Mouse (Mus musculus) urinary bladder, postnatal 25 days (tissue): ENCODE data around the gene Panx2.

Source experiments
- DNase-seq: peaks from one replicate; pipeline ENCODE4 v3.0.0; 2022; ENCODE audit warnings: low spot score

Gene Panx2

DNA sequence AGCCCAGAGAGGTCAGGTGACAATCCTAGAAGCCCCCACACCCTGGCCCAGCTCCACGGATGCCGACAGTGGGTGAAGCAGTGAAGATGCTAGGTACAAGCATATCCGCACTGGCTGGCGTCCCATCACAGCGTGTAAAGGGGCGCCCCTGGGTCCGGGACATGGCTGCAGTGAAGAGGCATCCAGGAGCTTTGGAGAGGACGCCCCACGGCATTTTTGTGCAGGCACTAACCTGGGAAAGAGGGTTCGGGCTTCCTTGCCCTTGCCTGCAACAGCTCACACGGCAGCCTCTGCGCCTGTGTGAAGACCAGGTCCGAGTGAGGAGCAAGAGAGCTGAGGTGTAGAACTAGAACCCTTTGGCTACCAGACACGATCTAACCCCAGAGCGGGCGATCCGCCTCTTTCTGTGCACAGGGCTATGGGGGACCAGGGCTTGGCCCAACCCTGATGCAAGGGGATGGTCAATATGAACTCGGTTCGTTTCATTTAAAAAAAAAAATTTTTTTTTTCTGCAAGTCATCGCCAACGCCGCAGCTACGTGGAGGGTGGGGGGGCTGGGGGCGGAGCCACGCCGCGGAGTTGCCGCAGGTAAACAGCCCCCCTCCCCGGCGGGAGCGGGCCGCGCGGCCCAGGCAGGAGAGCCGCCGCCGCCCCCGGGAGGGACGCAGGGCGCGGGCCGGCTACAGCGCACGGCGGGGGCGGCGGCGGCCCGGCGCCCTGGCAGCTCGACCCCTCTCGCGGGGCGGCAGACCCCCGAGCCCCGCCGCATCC is at the start of gene Panx2:
TSS of gene Panx2 (plus strand) at position 574 of the 771 bp plus-strand sequence.
- no peak for DNase-seq

DNA sequence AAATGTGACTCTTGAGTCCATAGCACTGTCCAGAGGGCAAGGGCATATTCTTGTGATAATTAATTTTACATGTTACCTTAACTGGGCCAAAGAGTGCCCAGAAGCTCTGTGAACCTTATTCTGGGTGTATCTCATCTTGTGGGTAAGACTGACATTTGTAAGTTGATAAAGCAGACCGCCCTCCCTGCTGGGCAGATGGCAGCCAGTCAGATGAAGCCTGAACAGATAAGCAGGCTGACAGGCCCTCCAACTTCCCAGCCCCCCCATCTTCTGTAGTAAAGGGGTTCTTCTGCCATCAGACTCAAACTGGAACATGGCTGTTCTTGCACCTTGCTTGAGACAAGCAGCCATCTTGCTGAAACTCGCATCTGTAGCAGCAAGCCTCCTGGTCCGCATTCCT is 42.8 kb upstream of the Panx2 start:
- DNase-seq: no peak

DNA sequence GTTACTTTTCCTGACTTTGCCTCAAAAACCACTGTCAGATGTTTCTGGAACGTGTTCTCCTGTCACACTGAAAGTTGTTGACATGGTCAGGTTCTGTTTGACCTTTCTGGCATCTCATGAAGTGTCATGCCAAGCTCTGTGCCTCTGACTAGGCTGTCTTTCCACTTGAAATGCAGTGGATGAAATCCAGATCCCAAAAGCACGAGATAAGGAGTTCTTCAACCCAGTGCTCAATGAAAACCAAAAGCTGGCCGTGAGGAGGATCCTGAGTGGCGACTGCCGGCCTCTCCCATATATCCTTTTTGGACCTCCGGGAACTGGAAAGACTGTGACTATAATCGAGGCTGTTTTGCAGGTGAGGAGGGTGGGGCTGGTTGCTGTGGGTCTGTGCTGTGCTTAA is 39.4 kb upstream of the Panx2 start:
- DNase-seq: no peak

DNA sequence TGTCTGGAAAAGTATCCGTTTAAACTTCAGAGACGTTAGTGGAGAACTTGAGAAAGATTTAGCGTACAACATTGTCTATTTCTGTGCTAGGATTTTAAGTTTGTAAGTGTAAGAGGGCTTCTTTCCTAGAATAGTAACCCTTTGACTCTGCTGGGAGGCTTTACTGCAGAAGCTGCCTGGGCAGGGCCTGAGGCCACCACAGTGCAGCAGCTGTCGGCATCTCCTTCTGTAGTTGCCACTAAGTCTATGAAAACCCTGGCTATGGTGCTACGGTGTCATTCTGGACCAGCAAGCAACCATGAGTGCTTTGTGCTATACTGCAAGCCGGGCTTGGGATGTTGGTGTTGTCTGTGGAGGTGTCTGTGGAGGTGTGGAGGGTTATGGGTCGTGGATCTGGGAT is 39.0 kb upstream of the Panx2 start:
- no peak for DNase-seq

DNA sequence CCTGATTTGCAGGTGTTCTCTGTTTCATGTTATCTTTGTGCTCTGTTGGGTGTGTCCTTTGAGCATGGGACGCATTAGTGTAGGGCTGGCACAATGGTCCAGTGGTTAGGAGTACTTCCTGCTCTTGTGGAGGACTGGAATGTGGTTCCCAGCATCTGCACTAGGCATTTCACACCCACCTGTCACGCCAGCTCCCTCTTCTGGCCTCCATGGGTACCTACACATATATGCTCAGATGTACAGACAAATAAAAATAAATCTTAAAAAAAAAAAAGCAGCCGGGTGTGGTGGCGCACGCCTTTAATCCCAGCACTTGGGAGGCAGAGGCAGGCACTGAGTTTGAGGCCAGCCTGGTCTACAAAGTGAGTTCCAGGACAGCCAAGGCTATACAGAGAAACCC is 15.2 kb upstream of the Panx2 start:
- DNase-seq: no peak

DNA sequence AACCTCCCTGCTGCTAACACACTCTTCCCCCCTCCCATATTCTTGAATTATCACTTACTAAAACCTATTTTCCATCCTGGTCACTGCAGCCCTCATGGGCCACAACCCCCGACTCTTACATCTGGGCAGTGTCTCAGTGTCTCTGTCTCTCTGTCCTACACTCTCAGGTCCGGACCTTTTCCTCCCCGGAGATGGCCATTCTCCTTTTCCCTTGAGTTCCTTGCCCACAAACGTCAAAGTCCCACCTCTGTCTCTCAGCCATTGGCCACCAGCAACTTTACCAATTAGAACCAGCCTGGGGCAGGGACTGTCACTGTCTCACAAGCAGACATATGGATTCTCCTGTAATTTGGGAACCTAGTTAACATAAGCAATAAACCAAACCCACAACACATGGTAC is 13.2 kb upstream of the Panx2 start:
- no peak for DNase-seq

DNA sequence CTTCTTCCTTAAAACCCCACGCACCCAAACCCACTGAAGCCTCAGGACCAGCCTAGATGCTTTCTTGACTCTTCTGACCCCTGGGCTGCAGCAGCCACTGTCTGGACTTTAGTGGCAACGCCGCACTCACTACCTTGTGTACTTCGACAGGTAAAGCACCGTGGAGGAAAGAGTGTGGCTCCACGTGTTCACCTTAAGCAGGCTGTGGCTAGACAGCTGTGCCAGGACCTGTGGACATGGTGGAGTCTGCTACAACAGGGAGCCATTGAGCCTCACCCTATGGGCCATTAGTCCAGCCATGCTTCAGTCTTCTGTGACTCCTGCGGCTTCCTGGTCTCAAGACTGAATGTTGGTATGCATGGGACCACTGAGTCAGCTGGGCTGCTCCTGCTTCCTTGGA is 4.9 kb upstream of the Panx2 start:
- DNase-seq: no peak

DNA sequence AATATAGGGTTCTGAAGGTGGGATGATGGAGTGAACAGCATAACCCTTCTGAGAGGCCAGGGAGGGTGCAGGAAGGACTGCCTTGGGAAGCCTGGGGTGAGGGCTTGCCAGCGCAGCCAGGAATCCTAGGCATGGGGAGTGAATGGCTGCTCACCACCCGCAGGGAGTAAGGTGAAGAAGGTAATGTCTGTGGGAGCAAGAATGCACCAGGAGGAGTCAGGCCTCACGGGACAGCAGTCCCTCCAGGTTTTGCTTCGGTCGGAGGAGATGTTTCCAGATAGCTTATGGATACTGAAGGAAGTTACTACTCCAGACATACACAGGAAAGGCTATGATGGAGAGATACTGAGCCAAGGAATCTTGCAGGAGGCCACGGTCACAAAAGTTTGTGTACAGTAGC is 798 bp upstream of the Panx2 start:
- no peak for DNase-seq

DNA sequence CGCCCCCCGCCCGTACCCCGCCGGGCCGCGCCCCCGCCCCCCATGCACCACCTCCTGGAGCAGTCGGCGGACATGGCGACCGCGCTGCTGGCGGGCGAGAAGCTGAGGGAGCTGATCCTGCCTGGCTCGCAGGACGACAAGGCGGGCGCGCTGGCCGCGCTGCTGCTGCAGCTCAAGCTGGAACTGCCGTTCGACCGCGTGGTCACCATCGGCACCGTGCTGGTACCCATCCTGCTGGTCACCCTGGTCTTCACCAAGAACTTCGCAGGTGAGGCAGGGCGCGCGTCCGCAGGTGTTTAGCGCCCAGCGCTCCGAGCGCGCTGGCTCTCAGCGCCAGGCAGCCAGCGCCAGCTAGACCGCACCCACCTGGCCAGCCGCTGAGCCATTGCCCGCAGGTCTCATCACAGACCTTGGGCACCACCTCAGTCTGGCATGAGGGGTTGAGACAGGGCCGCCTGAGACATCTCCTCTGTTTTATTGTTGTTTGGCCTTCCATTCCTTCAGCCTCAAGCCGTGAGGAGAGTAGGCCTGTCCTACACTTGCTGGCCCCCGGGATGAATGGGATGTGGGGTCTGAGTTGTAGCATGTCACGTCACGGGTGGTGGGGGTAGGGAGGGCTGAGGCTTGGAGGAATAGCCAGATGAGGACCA is 623 bp downstream of the Panx2 start:
- DNase-seq: no peak

DNA sequence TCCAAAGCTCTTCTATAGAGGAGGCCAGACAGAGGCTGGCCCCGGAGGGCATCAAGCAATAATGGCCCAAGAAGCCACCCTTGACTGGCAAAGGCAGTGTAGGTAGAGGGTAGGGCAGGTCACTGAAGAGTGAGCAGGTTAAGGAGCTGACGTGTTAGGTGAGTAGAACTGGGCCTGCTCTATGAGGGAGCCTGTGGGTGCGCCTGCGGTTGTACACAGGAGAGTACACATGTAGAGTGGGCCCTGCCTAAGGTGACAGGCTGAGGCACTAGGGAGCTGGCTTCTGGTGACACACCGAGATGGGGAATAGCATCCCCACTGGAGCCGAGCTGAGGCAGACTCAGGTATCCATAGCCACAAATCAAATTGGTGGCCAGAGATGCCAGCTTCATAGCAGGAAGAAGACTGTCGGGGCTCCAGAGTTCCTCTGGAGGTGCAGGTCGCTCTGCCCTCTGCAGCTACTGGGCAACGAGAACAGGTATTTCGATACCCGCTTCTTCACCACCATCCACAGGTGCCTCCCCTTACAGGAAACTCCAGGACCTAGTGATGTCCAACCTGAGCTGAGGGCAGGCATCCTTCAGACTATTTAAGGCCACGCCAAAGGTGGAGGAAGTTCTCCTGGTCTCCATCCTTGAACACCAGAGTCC is 1.4 kb downstream of the Panx2 start:
- DNase-seq: no peak

DNA sequence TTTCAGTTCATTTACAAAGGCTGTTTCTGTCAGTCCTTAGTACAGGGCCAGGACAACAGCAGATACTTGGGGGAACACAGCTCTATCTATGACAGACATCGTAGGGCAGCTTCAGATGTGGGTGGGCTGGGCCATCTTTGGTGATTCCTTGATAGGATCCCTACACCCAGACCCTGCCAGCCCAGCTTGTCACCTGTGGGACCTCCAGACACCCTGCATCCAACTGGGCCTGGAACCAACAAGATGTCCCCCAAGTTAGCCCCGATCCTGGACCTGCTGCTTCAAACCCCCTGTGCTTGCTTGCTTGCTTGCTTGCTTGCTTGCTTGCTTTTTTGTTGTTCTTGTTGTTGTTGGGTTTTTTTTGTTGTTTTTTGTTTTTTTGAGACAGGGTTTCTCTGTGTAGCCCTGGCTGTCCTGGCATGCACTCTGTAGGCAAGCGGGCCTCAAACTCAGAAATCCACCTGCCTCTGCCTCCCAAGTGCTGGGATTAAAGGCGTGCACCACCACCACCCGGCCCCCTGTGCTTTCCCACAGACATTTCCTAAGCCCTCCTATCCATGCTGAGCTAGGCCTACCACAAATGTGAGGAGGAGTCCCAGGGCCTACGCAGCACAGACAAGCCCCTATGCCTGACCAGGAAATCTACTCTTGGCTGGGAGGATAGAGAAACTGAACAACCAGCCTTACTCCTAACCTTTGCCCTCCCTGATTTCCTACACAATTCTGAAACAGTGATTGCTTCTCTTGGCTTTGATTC is 2.4 kb downstream of the Panx2 start:
- no peak for DNase-seq

DNA sequence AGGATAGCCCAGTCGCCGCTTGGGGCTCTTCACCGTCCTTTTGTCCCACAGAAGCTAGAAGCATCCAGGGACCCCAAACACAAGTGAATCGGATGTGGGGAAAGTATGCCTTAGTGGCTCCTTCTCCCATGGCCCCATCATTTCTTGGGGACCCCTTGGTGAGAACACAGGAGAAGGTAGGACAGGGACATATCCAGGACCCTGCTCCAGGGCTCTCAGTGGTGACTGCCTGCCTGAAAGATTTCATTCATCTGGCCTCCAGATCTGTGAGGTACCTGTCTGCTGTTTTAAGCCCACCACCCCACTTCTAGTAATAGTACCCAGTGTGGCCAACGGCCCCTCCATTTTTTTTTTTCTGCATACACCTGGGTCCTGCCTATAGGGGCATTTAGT is 3.0 kb downstream of the Panx2 start:
- no peak for DNase-seq

DNA sequence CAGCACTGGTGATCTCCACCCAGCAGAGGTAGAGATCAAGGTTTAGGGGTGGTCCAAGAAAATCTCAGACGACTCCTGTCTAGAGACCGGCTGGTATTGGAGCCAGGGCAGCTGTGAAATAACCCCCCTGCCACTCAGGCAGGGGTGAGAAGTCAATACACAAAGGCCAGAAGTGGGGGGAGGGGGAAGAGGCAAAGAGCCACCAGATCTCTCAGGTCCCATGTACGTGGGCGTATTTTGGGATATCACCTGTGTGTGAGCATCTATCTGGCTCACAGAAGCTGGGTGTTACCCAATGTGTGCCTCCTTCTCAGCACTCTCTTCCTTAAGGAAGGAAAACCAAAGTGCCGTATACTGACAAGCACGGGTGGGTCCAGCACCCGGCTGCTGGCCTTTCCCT is 3.5 kb downstream of the Panx2 start:
- no peak for DNase-seq

DNA sequence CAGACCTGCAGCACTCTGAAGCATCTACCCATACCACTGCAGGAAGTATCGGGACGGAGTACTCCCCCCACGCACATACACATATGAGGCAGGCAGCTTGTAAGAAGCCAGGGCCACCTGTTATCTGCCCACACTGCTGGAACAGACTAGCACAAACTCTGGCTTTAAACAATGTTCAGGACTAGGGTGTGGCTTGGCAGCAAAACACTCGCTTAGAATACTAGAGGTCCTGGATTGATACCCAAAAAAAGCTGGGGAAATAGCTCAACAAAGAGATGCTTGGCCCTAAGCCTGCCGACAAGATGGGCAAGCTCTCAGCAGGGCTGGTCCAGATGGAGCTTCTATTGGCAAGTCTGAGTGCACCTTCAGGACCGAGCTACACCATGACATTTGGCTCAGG is 4.0 kb downstream of the Panx2 start:
- no peak for DNase-seq

DNA sequence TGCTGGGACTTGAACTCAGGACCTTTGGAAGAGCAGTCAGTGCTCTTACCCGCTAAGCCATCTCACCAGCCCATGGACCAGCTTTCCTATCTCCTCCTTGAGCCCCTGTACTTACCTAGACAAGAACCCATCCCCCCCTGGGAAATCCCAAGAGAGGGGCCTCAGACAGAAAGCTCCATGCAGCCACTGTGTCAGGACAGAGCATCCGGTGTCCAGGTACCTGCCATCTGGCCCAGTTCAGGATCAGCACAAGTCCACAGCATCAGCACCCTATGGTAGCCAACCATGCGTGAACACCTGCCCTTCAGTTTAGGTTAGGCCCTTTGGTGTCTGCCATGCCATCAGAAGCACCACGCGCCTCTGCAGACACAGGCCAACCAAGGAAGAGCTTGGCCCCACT is 5.4 kb downstream of the Panx2 start:
- no peak for DNase-seq

DNA sequence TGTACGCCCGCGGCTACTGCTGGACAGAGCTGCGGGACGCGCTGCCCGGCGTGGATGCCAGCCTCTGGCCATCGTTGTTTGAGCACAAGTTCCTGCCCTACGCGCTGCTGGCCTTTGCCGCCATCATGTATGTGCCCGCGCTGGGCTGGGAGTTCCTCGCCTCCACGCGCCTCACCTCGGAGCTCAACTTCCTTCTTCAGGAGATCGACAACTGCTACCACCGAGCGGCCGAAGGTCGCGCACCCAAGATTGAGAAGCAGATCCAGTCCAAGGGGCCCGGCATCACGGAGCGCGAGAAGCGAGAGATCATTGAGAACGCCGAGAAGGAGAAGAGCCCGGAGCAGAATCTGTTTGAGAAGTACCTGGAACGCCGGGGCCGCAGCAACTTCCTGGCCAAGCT is 8.1 kb downstream of the Panx2 start:
- DNase-seq: no peak

DNA sequence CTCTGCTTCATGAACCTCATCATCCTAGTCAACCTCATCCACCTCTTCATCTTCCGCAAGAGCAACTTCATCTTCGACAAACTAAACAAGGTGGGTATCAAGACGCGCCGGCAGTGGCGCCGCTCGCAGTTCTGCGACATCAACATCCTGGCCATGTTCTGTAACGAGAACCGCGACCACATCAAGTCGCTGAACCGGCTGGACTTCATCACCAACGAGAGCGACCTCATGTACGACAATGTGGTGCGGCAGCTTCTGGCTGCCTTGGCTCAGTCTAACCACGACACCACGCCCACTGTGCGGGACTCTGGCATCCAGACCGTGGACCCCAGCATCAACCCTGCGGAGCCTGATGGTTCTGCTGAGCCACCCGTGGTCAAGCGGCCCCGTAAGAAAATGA is 8.7 kb downstream of the Panx2 start:
- DNase-seq: no peak

DNA sequence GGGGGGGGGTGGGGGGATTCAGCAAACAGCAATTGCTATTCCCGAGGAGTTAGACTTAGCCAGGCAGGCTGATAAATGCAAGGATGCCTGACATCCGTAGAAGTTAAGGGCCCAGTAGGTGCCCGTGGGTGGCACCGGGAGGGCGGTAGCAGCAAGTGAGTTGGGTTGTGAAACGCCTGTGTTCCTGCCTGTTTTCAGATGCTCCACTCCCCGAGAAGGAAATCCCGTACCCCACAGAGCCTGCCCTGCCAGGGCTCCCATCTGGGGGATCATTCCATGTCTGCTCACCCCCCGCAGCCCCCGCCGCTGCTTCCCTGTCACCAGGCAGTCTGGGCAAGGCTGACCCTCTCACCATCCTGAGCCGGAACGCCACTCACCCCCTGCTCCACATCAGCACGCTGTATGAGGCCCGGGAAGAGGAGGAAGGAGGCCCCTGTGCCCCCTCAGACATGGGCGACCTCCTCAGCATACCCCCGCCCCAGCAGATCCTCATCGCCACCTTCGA is 9.9 kb downstream of the Panx2 start:
- DNase-seq: no peak

DNA sequence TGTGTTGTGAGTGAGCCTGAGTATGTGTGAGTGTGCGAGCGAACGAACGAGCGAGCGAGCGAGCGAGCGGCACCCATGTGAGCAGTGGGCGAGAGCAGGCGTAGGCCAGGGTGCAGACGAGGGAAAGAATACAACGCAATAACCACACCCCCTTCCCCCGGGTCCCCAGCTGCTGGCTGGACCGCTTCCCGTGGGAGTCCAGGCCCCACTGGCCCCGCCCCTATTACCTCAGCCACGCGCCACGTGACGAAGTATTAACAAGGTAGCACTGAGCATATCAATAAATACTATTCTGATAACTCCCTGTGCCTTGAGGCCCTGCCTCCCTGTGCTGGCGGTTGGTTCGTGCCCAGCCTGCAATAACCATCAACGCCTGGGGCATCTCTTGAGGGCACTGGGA is 11.1 kb downstream of the Panx2 start:
- no peak for DNase-seq

DNA sequence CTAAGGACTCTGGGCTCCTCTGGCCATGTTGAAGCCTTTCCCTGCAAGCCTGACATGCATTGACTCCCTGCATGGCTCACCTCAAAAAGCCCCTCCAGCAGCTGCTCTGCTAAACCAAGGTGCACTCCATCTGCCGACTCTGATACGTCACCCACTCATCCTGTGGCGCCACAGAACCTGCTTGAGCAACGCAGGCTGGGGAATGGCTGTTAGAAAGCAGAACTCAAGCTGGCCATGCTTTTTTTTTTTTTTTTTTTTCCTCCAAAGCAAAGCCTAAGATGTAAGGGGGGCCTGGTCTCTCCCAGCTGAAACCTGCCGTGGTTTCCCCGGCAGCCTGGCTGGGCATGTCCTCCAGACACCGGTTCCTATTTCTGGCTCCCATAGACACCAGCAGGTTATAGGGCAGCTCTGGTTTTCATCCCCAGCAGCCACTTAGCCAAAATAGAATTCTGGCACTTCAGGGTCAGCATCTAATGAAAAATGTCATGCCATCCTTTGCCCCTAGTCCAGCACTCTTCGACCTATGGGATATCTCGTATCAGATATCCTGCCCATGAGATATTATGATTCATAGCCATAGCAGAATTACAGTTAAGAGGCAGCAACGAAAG is 14.6 kb downstream of the Panx2 start:
- DNase-seq: no peak

DNA sequence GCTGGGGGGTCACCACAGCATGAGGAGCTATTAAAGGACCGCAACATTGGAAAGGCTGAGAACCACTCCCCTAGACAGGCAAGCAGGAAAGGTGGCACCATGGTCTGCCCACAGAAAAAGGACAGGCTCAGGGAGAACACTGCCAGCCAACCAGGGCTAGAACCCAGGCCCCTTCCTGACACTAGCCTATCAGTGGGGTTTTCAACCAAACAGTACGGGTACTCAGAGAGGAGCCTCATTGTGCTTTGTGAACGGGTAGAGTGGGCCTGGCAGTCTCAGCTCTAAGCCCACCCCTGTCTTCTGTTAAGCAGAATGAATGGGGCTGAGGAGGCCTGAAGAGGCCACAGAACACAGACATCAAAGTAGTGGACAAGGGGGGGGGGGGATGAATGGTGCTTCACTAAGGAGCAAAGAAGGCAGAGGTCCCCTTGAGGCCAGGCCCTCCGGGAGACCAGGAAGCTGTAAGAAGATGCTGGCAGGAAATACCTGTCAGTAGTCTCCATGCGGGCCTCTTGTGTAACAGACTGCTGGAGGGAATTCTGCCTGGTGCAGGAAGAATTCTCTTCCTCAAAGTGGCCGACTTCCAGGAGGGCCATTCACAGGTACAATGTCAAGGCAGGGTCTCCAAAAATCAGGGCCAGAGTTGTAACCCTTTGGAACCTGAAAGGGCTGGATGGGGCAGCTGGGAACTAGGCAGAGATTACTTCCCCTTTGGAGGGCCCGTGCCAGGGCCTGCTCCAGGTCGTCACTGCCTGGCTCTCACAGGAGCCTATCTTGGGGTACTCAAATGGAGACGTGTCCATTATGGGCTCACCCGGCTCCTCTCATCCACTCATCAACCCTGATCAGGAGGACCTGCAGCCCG is 15.3 kb downstream of the Panx2 start, which contains the start of gene Trabd:
TSS of gene Trabd (plus strand) at position 512 of the 865 bp plus-strand sequence.
- no peak for DNase-seq
